Mouse (Mus musculus): ENCODE measurements around the gene Kcnip2.

Kcnip2 gene

DNA sequence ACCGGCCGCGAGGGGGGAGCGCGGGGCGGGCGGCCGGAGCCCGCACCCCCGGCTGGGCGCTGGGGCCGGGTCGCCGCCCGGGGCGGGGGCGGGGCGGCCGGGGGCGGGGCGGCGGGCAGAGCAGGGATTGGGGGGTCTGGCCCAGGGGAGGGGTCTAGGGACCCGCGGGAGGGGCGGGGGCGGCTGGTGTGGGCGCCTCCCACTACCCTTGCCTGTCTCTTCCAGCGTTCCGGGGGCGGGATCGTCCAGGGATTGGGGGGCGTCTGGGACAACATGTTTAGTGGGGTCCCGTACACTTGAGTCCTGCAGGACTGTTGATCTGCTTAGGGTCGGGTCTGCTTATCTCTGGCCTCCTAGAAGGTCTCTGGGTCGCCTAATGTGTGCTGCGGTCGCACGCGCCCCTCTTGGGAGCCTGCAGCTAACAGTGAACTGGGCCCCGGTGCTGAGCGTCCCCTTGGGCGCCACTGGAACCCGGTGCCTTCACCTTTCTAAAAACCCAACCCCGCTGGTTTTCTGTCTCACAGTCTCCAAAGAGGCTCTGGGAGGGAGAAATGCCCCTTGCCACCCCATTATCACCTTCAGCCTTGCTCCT is 72.8 kb downstream of the Kcnip2 start:
- in situ Hi-C loops (cut with MboI; ENCODE audit: low sequenced_read_pairs) = loop anchor here (25.0 kb wide), 1 partner anchor 531 kb away; no protein-coding TSS in a partner anchor

DNA sequence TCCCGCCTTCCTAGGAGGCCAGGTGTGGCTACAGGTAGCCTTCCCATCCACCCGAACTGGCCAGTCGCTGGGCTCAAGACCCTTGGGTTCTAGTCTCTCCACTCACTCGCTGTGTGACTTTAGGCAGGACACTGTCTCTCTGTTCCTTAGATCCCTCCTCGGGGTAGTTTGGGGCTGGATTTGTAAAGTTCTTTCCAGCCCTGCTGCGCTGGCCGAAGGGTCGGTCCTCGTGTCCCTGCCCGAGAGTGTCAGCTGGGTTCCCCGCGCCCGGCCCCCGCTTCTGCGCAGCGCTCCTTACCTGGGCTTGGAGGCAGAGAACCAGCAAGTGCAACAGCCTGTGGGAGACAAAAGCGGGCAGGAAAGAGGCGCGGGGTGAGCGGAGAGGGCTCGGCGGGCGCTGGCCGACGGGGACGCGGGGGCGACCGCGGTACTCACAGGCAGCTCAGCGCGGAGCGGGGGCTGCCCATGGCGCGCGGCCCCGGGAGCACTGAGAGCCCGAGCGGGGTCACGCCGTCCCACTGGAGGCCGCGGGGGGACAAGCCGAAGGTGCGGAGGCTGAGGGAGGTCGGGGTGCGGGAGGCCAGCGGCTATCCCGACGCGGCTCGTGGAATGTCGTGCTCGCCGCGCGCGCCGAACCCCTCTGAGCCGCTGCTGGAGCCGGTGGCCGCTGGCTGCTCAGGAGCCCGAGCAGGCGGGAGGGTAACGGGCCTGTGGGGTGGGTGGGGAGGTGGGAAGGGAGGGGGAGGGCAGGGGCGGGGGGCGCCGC is 73.5 kb downstream of the Kcnip2 start, which contains the start of gene Fgf8:
Gene Fgf8 (minus strand): TSS at position 698 of the 766 bp plus-strand sequence.
- in situ Hi-C loops (cut with MboI; ENCODE audit: low sequenced_read_pairs) = loop anchor here (25.0 kb wide), 1 partner anchor 530 kb away; no protein-coding TSS in a partner anchor
